Mouse (Mus musculus) activated CD4-positive, CD25-positive, alpha-beta regulatory T cell (primary cell): ENCODE data around the gene Ctc1. TPM values are rescaled to one million over a fixed set of nuclear protein-coding genes. Genes with fewer than 3 reads are reported as not detected.

Experiments
- polyA plus RNA-seq, 2 experiments: library from polyadenylated mRNA; unstranded; fragments of 100-300 nt; shearing (Covaris generic); gene quantifications; one replicate each; pipeline ENCODE4 v1.2.1; 2017

The Ctc1 gene
- 10 to 100 TPM; 13.6 to 14.6 TPM for polyA plus RNA-seq

GRCm38 (mm10) chr11:69015644-69016441 lies at the start of gene Ctc1:
Ctc1 (plus strand) TSS chr11:69015911.

GRCm38 (mm10) chr11:68967337-68968282 lies 48.1 kb upstream of the Ctc1 start, which contains the start of gene Slc25a35:
Slc25a35 (plus strand) TSS chr11:68968131.

GRCm38 (mm10) chr11:68975085-68975484 lies 40.6 kb upstream of the Ctc1 start, which contains the start of gene Rangrf:
Rangrf (minus strand) TSS chr11:68975185.

GRCm38 (mm10) chr11:69008182-69009121 lies 7.3 kb upstream of the Ctc1 start, which contains the start of gene Pfas:
Pfas (minus strand) TSS chr11:69008460.

DNA sequence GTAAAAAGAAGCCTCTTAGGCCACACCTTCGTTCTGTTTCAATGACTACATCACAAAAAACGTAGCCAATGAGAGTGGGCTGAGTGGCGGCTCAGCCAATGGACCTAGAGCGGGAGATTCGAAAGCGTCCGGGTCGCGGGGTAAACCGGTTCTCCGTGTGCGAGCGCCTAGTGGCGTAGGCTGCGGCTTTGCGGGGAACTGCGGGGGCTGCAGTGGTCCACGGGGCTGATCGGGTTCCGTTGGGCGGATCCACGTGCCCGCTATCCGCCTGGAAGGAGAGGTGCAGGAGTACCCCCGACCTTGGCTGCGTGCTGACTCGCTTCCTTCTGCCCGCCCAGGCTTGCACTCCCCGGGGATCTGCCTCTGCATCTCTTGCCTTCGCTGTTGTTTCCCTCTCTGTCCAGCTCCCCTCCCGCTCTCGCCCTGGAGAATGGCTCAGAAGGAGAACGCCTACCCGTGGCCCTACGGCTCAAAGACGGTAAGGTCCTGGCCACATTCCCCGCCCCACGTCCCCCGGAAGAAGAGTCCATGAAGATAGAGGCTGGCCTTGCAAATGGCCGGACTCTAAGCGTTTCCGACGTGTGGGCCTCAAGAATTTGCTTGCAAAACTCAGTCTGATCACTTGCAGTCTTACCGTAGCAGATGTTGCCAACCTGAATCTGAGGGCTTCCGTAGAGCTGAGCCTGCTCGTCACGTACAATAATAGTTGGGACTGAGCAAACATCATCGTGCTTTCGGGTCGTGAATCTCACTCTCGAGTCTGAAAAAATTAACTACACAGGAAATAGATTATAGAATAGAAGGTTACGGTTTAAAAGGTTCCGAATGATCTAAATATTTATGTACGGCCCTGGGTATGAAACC lies 30.1 kb downstream of the Ctc1 start, which contains the start of gene Aurkb:
Gene Aurkb (plus strand): TSS at position 117 of the 864 bp plus-strand sequence.

GRCm38 (mm10) chr11:69059357-69059974 lies 43.8 kb downstream of the Ctc1 start, which contains the start of gene Borcs6:
Borcs6 (plus strand) TSS chr11:69059717.

GRCm38 (mm10) chr11:69070590-69071222 lies 55.0 kb downstream of the Ctc1 start, which contains the start of gene Tmem107:
Tmem107 (plus strand) TSS chr11:69070806.

Other genes starting within 250 kb of the Ctc1 start
- 10 to 100 TPM; 59.1 to 78.7 TPM for gene Ndel1, start 144.1 kb upstream of the Ctc1 start, polyA plus RNA-seq
- not detected for gene Rnf222, start 127.4 kb upstream of the Ctc1 start, polyA plus RNA-seq
- 1,000 to 10,000 TPM in 1 of 2 experiments, 100 to 1,000 TPM in 1; 685 to 1,193 TPM for gene Rpl26, start 114.3 kb upstream of the Ctc1 start, polyA plus RNA-seq
- gene Odf4, start 88.8 kb upstream of the Ctc1 start, polyA plus RNA-seq = under 1 TPM in 1 of 2 experiments, not detected in 1; 0.28 TPM
- under 1 TPM in 1 of 2 experiments, not detected in 1; 0.12 TPM for gene Arhgef15, start 58.4 kb upstream of the Ctc1 start, polyA plus RNA-seq
- gene Slc25a35, start 47.8 kb upstream of the Ctc1 start, polyA plus RNA-seq = 10 to 100 TPM in 1 of 2 experiments, 1 to 10 TPM in 1; 8.1 to 11.2 TPM
- gene Rangrf, start 40.7 kb upstream of the Ctc1 start, polyA plus RNA-seq = 10 to 100 TPM; 18.9 to 36.2 TPM
- 1 to 10 TPM; 2.9 to 4.4 TPM for gene Pfas, start 7.5 kb upstream of the Ctc1 start, polyA plus RNA-seq
- gene Aurkb, start 29.7 kb downstream of the Ctc1 start, polyA plus RNA-seq = 10 to 100 TPM; 23.1 to 23.3 TPM
- 1 to 10 TPM; 7.5 to 8.5 TPM for gene Borcs6, start 43.8 kb downstream of the Ctc1 start, polyA plus RNA-seq
- gene Tmem107, start 54.9 kb downstream of the Ctc1 start, polyA plus RNA-seq = 1 to 10 TPM; 3.4 to 4.2 TPM
- 100 to 1,000 TPM; 113 to 123 TPM for gene Vamp2, start 72.6 kb downstream of the Ctc1 start, polyA plus RNA-seq
- gene Per1, start 79.3 kb downstream of the Ctc1 start, polyA plus RNA-seq = 10 to 100 TPM in 1 of 2 experiments, 1 to 10 TPM in 1; 6.6 to 10.3 TPM
- gene Hes7, start 104.5 kb downstream of the Ctc1 start, polyA plus RNA-seq = under 1 TPM in 1 of 2 experiments, not detected in 1; 0.08 TPM
- gene 9130213A22Rik, start 106.7 kb downstream of the Ctc1 start, polyA plus RNA-seq = under 1 TPM in 1 of 2 experiments, not detected in 1; 0.17 TPM
- under 1 TPM in 1 of 2 experiments, not detected in 1; 0.05 TPM for gene Aloxe3, start 110.0 kb downstream of the Ctc1 start, polyA plus RNA-seq
- not detected for gene Alox12b, start 141.1 kb downstream of the Ctc1 start, polyA plus RNA-seq
- gene Alox8, start 181.9 kb downstream of the Ctc1 start, polyA plus RNA-seq = 10 to 100 TPM in 1 of 2 experiments, 1 to 10 TPM in 1; 3.0 to 14.3 TPM
- under 1 TPM; 0.10 to 0.79 TPM for gene Gucy2e, start 221.1 kb downstream of the Ctc1 start, polyA plus RNA-seq